Mouse (Mus musculus) heart, embryonic 14.5 days (tissue): Measurements from ENCODE around the gene Taar2. TPM values are rescaled to one million over a fixed set of nuclear protein-coding genes. Genes with fewer than 3 reads are reported as not detected.

Source experiments
- ATAC-seq: fragments of 200-750 bp; cut with Nextera tagmentation; 2 replicates; pipeline ENCODE4 v1.8.0; 2017; ENCODE audit warnings: low read depth, moderate TSS enrichment; ENCODE audit not compliant: insufficient number of reproducible peaks, insufficient read depth, low FRiP score
- H3K27ac ChIP-seq, 2 experiments: fragments of 200-500 bp in 1 of 2; fragments of 300-500 bp in 1 of 2; sonication (generic) in 1 of 2; replicated peaks in 1 of 2; 2 replicates each; pipeline ENCODE4 v1.5.1; 2012 to 2014; ENCODE audit warnings: low read depth in 2 of 2, low read length in 2 of 2, control low read depth in 1 of 2, mild to moderate bottlenecking in 1 of 2, mixed read lengths in 1 of 2; ENCODE audit not compliant: control insufficient read depth in 1 of 2, insufficient read depth in 1 of 2
- H3K27me3 ChIP-seq: fragments of 300-500 bp; sonication (generic); 2 replicates; pipeline ENCODE4 v1.6.1; 2014; ENCODE audit warnings: mild to moderate bottlenecking, low read length, control low read depth; ENCODE audit not compliant: control insufficient read depth, insufficient read depth
- H3K36me3 ChIP-seq: fragments of 300-500 bp; sonication (generic); 2 replicates; pipeline ENCODE4 v1.6.1; 2014; ENCODE audit warnings: mild to moderate bottlenecking, control low read depth, low read length, mixed read lengths; ENCODE audit not compliant: control insufficient read depth, insufficient read depth
- H3K4me1 ChIP-seq, 2 experiments: fragments of 200-500 bp in 1 of 2; fragments of 300-500 bp in 1 of 2; sonication (generic) in 1 of 2; 2 replicates each; pipeline ENCODE4 v1.6.1; 2012 to 2014; ENCODE audit warnings: low read length in 2 of 2, control low read depth in 1 of 2, mixed read lengths in 1 of 2; ENCODE audit not compliant: control insufficient read depth in 2 of 2, insufficient read depth in 2 of 2
- H3K4me2 ChIP-seq: fragments of 300-500 bp; sonication (generic); 2 replicates; pipeline ENCODE4 v1.6.1; 2014; ENCODE audit warnings: mild to moderate bottlenecking, low read length
- H3K4me3 ChIP-seq, 2 experiments: fragments of 200-500 bp in 1 of 2; fragments of 300-500 bp in 1 of 2; sonication (generic) in 1 of 2; 2 replicates each; pipeline ENCODE4 v1.5.1; 2012 to 2014; ENCODE audit warnings: low read length in 2 of 2, mild to moderate bottlenecking in 2 of 2, control low read depth in 1 of 2, low read depth in 1 of 2, moderate library complexity in 1 of 2; ENCODE audit not compliant: control insufficient read depth in 1 of 2, insufficient read depth in 1 of 2
- H3K9ac ChIP-seq: fragments of 300-500 bp; sonication (generic); 2 replicates; pipeline ENCODE4 v1.6.1; 2014; ENCODE audit warnings: mild to moderate bottlenecking, low read length
- H3K9me3 ChIP-seq: fragments of 300-500 bp; sonication (generic); 2 replicates; pipeline ENCODE4 v1.6.1; 2016; ENCODE audit warnings: low read length, control low read depth; ENCODE audit not compliant: control insufficient read depth
- WGBS: fragments of 180-500 bp; shearing (Covaris S2); extraction: QIAGEN DNeasy Blood & Tissue Kit; methylation state at CpG from one replicate; pipeline ENCODE4 v1.1.7; 2014; 5-methylcytosine and 5-hydroxymethylcytosine counted together
- polyA plus RNA-seq: library from polyadenylated mRNA; unstranded; fragments of >200 nt; fragmentation: Nextera tagmentation; extraction: Ambion mirVana; gene quantifications from 2 replicates; pipeline ENCODE4 v1.2.1, GENCODE M21; 2014

Gene Taar2
- polyA plus RNA-seq: not detected in 2 replicates

- no peaks in the 10 kb centered on the region for H3K4me1 ChIP-seq
- H3K36me3 ChIP-seq: no peaks in the 10 kb centered on the region
- WGBS: 60% methylated on average over 6 of the region's 6 CpGs
Observed at GRCm38 (mm10) chr10:23938312-23938711, at the start of gene Taar2. Gene Taar2, plus strand, starts transcription at chr10:23938572.

GRCm38 (mm10) chr10:23892987-23893386, 45.4 kb upstream of the Taar2 start:
- Histone ChIP-seq H3K4me3 (no peak overlapping the region), H3K9ac (no peak overlapping the region), H3K4me2 (no peak overlapping the region), H3K27me3 (no peaks in the 10 kb centered on the region), H3K4me1 (peaks cover 4 to 5% of the 10 kb centered on the region in 2 experiments; a peak in 1 of 4 replicates), H3K36me3 (no peaks in the 10 kb centered on the region), H3K9me3 (no peaks in the 10 kb centered on the region), H3K27ac (no peak overlapping the region)
- ATAC-seq: no peak
- WGBS: 85% methylated on average over 1 of the region's 1 CpGs

More at GRCm38 (mm10) chr10:23938312-23938711, at the start of gene Taar2:
- Histone ChIP-seq H3K27ac (no peak within 1 kb of the TSS), H3K27me3 (no peaks in the 10 kb centered on the region), H3K4me2 (no peak within 1 kb of the TSS), H3K4me3 (no peak within 1 kb of the TSS), H3K9ac (no peak within 1 kb of the TSS), H3K9me3 (no peaks in the 10 kb centered on the region)
- ATAC-seq: no peak

GRCm38 (mm10) chr10:23894601-23895349, 43.6 kb upstream of the Taar2 start, which contains the start of gene Vnn1:
Gene Vnn1, plus strand, starts transcription at chr10:23894688.
- Histone ChIP-seq H3K4me1 (peaks cover 4 to 5% of the 10 kb centered on the region in 2 experiments; a peak in 1 of 4 replicates), H3K4me3 (peak within 1 kb of the TSS; percentile 40 to 63), H3K4me2 (peak within 1 kb of the TSS; percentile 71), H3K36me3 (no peaks in the 10 kb centered on the region), H3K27me3 (no peaks in the 10 kb centered on the region), H3K9ac (peak within 1 kb of the TSS; percentile 18), H3K27ac (0 out of 4 replicates have a peak within 1 kb of the TSS, but pooled peaks of 1 of the 2 experiments have one; percentile 34), H3K9me3 (no peaks in the 10 kb centered on the region)
- WGBS: 12% methylated on average over 21 of the region's 21 CpGs
- ATAC-seq: no peak

GRCm38 (mm10) chr10:23895376-23895775, 43.0 kb upstream of the Taar2 start:
- H3K4me2 ChIP-seq: peak overlapping the region; percentile 71
- H3K27ac ChIP-seq: no peak overlapping the region
- 66% methylated on average over 7 of the region's 7 CpGs for WGBS
- no peaks in the 10 kb centered on the region for H3K9me3 ChIP-seq
- H3K9ac ChIP-seq: no peak overlapping the region
- H3K36me3 ChIP-seq: no peaks in the 10 kb centered on the region
- no peak for ATAC-seq
- H3K4me1 ChIP-seq: peaks cover 4 to 5% of the 10 kb centered on the region in 2 experiments; a peak in 1 of 4 replicates
- H3K4me3 ChIP-seq: peak overlapping the region in 1 of 2 experiments; percentile 40; a peak in 1 of 4 replicates
- H3K27me3 ChIP-seq: no peaks in the 10 kb centered on the region

- Histone ChIP-seq H3K36me3 (no peaks in the 10 kb centered on the region), H3K27me3 (no peaks in the 10 kb centered on the region), H3K4me2 (no peak overlapping the region), H3K4me1 (no peaks in the 10 kb centered on the region), H3K27ac (no peak overlapping the region), H3K9me3 (no peaks in the 10 kb centered on the region), H3K9ac (no peak overlapping the region), H3K4me3 (no peak overlapping the region)
- ATAC-seq: no peak
- WGBS: 88% methylated on average over 3 of the region's 3 CpGs
Observed at GRCm38 (mm10) chr10:23901119-23901518, 37.3 kb upstream of the Taar2 start.

GRCm38 (mm10) chr10:23905661-23906060, 32.7 kb upstream of the Taar2 start:
- WGBS: 84% methylated on average over 1 of the region's 1 CpGs
- H3K27ac ChIP-seq: no peak overlapping the region
- no peak overlapping the region for H3K4me2 ChIP-seq
- H3K27me3 ChIP-seq: no peaks in the 10 kb centered on the region
- no peak overlapping the region for H3K9ac ChIP-seq
- H3K4me1 ChIP-seq: no peaks in the 10 kb centered on the region
- no peaks in the 10 kb centered on the region for H3K9me3 ChIP-seq
- no peak for ATAC-seq
- no peaks in the 10 kb centered on the region for H3K36me3 ChIP-seq
- no peak overlapping the region for H3K4me3 ChIP-seq

GRCm38 (mm10) chr10:23920056-23920455, 18.3 kb upstream of the Taar2 start, which contains the start of gene Taar1:
Gene Taar1, plus strand, starts transcription at chr10:23920356.
- Histone ChIP-seq H3K36me3 (no peaks in the 10 kb centered on the region), H3K4me1 (no peaks in the 10 kb centered on the region), H3K27me3 (no peaks in the 10 kb centered on the region), H3K4me3 (no peak within 1 kb of the TSS), H3K27ac (no peak within 1 kb of the TSS), H3K4me2 (no peak within 1 kb of the TSS), H3K9ac (no peak within 1 kb of the TSS), H3K9me3 (no peaks in the 10 kb centered on the region)
- 82% methylated on average over 4 of the region's 4 CpGs for WGBS
- ATAC-seq: no peak
